Mouse (Mus musculus): Measurements from ENCODE around the gene Arhgef5.

The Arhgef5 gene

GRCm38 (mm10) chr6:43333479-43333878 is 68.1 kb downstream of the Arhgef5 start:
- in situ Hi-C loops (cut with MboI) = no loop called here

- in situ Hi-C loops (cut with MboI) = no loop called here
Measured at GRCm38 (mm10) chr6:43335619-43336234, 70.3 kb downstream of the Arhgef5 start.

- in situ Hi-C loops (cut with MboI) = no loop called here
Measured at GRCm38 (mm10) chr6:43337491-43337961, 72.1 kb downstream of the Arhgef5 start.

- in situ Hi-C loops (cut with MboI) = no loop called here
Measured at GRCm38 (mm10) chr6:43338804-43339203, 73.4 kb downstream of the Arhgef5 start.
